13 mouse cellular contexts compared by ENCODE assay signal in the genomic region with DNA sequence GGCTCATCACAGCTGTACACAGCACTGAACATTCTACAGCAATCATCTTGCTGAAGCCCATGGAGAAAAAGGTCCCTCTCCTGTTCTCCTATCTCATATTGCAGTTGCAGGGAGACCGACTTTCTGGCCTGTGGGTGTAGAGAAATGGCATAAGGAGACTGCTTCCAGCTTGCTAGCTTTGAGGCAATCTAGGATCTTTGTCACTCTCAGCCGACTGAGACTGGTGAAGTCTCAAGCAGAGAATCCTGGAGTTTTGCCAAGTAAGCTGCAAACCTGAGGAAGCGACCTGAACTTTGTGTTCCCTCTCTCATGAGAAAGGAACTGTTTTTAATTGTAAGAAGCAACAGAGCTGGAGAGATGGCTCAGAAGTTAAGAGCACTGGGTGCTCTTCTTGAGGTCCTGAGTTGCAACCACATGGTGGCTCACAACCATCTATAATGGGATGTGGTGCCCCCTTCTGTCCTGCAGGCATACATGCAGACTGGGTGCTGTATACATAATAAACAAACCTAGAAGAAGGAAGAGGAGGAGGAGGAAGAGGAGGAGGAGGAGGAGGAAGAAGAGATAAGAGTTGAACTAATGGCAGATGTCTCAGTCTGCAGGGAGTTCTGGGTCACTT. TPM values are rescaled to one million over a fixed set of nuclear protein-coding genes. Genes with fewer than 3 reads are reported as not detected.
DNase-seq lines count a peak whose midpoint lies in the region; ATAC-seq and TF ChIP-seq lines count a peak whose summit lies in the region.
"Had no signal": no experiment of that assay in that cellular context is flagged by ENCODE, and none has a peak within 500 bp of the region (broad histone marks: within the 10 kb centered on the region; RNA-seq: fewer than 3 reads in every experiment).

No protein-coding gene starts in this region.

- H3K27me3 ChIP-seq in ES-Bruce4 (ENCODE audit: control insufficient read depth, insufficient read depth, low read length, poor library complexity, severe bottlenecking): no peaks in the 10 kb centered on the region
- H3K27me3 ChIP-seq in midbrain, embryonic 11.5 days (ENCODE audit: control insufficient read depth, insufficient read depth, low read length): no peaks in the 10 kb centered on the region
- H3K27me3 ChIP-seq: heart, embryonic 12.5 days; limb, embryonic 12.5 days had no signal

- H3K9me3 ChIP-seq in ES-Bruce4 (replicated peaks; ENCODE audit: control insufficient read depth, insufficient read depth, low read length, poor library complexity, severe bottlenecking): no peaks in the 10 kb centered on the region
- H3K9me3 ChIP-seq in midbrain, embryonic 11.5 days (ENCODE audit: control insufficient read depth, low read length): no peaks in the 10 kb centered on the region
- H3K9me3 ChIP-seq: heart, embryonic 12.5 days; limb, embryonic 12.5 days had no signal

- DNase-seq in cerebellum, postnatal 10 days: peak; percentile 9 to 18
- no peak for DNase-seq in cerebellum, adult 11 months
- no peak for DNase-seq in layer of hippocampus, adult 2 months (ENCODE audit: low spot score in 2 of 2)
- DNase-seq in layer of hippocampus, postnatal 25 days (ENCODE audit: extremely low spot score in 1 of 2, low spot score in 1 of 2): no peak
- DNase-seq in induced T-regulatory cell, adult 2 months (ENCODE audit: low read depth): peak; percentile 15
- no peak for DNase-seq in B cell, adult 2 months
- no peak for DNase-seq in midbrain, embryonic 11.5 days (ENCODE audit: low spot score, missing footprints)
- DNase-seq: thymus, adult 18-20 months had no signal

- H3K4me2 ChIP-seq in midbrain, embryonic 11.5 days: no peak overlapping the region
- H3K4me2 ChIP-seq: heart, embryonic 12.5 days; limb, embryonic 12.5 days had no signal

- ATAC-seq in midbrain, embryonic 11.5 days (ENCODE audit: low FRiP score): no peak

- no peak for TF ChIP-seq EP300 in ES-Bruce4 (IDR thresholded peaks at IDR 0.05; ENCODE audit: insufficient read depth, low read depth, low read length)

- no peak overlapping the region for H3K27ac ChIP-seq in layer of hippocampus, adult 2 months
- no peak overlapping the region for H3K27ac ChIP-seq in ES-Bruce4 (ENCODE audit: insufficient read depth, low read length)
- H3K27ac ChIP-seq in midbrain, embryonic 11.5 days (ENCODE audit: low read depth, low read length): no peak overlapping the region
- H3K27ac ChIP-seq: limb, embryonic 12.5 days had no signal

- peak; percentile 51 for TF ChIP-seq CTCF in layer of hippocampus, adult 2 months (conservative IDR thresholded peaks at IDR 0.05)
- TF ChIP-seq CTCF in ES-Bruce4 (IDR thresholded peaks at IDR 0.05; ENCODE audit: low read depth, low read length): peak; percentile 52

- H3K36me3 ChIP-seq in ES-Bruce4 (ENCODE audit: control insufficient read depth, insufficient read depth, low read length, poor library complexity, severe bottlenecking): no peaks in the 10 kb centered on the region
- no peaks in the 10 kb centered on the region for H3K36me3 ChIP-seq in midbrain, embryonic 11.5 days (ENCODE audit: control insufficient read depth, insufficient read depth, low read length)
- H3K36me3 ChIP-seq: heart, embryonic 12.5 days; limb, embryonic 12.5 days had no signal

- H3K9ac ChIP-seq in ES-Bruce4 (ENCODE audit: low read depth, poor library complexity, severe bottlenecking): no peak overlapping the region
- no peak overlapping the region for H3K9ac ChIP-seq in midbrain, embryonic 11.5 days (ENCODE audit: low read length)
- H3K9ac ChIP-seq: heart, embryonic 12.5 days; limb, embryonic 12.5 days had no signal

- no peak overlapping the region for H3K4me3 ChIP-seq in layer of hippocampus, adult 2 months
- H3K4me3 ChIP-seq in ES-Bruce4 (ENCODE audit: low read depth, low read length): no peak overlapping the region
- no peak overlapping the region for H3K4me3 ChIP-seq in midbrain, embryonic 11.5 days (ENCODE audit: low read depth, low read length)
- H3K4me3 ChIP-seq: heart, embryonic 12.5 days; limb, embryonic 12.5 days had no signal

- H3K4me1 ChIP-seq in ES-Bruce4 (ENCODE audit: control insufficient read depth, insufficient read depth, low read length): no peaks in the 10 kb centered on the region
- no peaks in the 10 kb centered on the region for H3K4me1 ChIP-seq in midbrain, embryonic 11.5 days (ENCODE audit: control insufficient read depth, insufficient read depth, low read length)
- H3K4me1 ChIP-seq: heart, embryonic 12.5 days; limb, embryonic 12.5 days had no signal

- WGBS in midbrain, embryonic 11.5 days: 79% methylated on average over 3 of the region's 3 CpGs

- no peak for TF ChIP-seq POLR2A in ES-Bruce4 (IDR thresholded peaks at IDR 0.05; ENCODE audit: insufficient read depth, low read length)

RNA-seq across cellular contexts. Expression of gene Slc7a4, which starts 18.0 kb away (rescaled TPM):
- total RNA-seq in layer of hippocampus, adult 2 months (2021): 100 to 1,000 TPM; 102 to 105 TPM
- 100 to 1,000 TPM in 1 of 2 experiments, 10 to 100 TPM in 1; 88.1 to 103 TPM for total RNA-seq in layer of hippocampus, postnatal 25 days (2021)
- polyA plus RNA-seq in ES-Bruce4 (2011; ENCODE audit: insufficient read depth, insufficient read length, low read depth, missing spikeins): 2.0 and 2.8 TPM in 2 replicates
- 1.5 and 2.0 TPM in 2 replicates for polyA plus RNA-seq in midbrain, embryonic 11.5 days (2014; fragmentation: Nextera tagmentation; extraction: Ambion mirVana)

RNA-seq across cellular contexts. Expression of gene Smpd4, which starts 18.1 kb away (rescaled TPM):
- 10 to 100 TPM; 49.2 to 59.7 TPM for total RNA-seq in layer of hippocampus, adult 2 months (2021)
- total RNA-seq in layer of hippocampus, postnatal 25 days (2021): 10 to 100 TPM; 40.8 to 58.6 TPM
- polyA plus RNA-seq in ES-Bruce4 (2011; ENCODE audit: insufficient read depth, insufficient read length, low read depth, missing spikeins): 97.7 and 104 TPM in 2 replicates
- 41.1 and 46.5 TPM in 2 replicates for polyA plus RNA-seq in midbrain, embryonic 11.5 days (2014; fragmentation: Nextera tagmentation; extraction: Ambion mirVana)

RNA-seq across cellular contexts. Expression of gene P2rx6, which starts 39.4 kb away (rescaled TPM):
- total RNA-seq in layer of hippocampus, adult 2 months (2021): 1 to 10 TPM in 1 of 2 experiments, under 1 TPM in 1; 0.95 to 1.4 TPM
- 1 to 10 TPM in 1 of 2 experiments, under 1 TPM in 1; 0.64 to 1.3 TPM for total RNA-seq in layer of hippocampus, postnatal 25 days (2021)
- polyA plus RNA-seq in ES-Bruce4 (2011; ENCODE audit: insufficient read depth, insufficient read length, low read depth, missing spikeins): 0.25 TPM in 1 of 2 replicates, not detected in the other
- 0.41 and 0.86 TPM in 2 replicates for polyA plus RNA-seq in midbrain, embryonic 11.5 days (2014; fragmentation: Nextera tagmentation; extraction: Ambion mirVana)
- total RNA-seq: megakaryocyte, adult 5-6 weeks had no signal

RNA-seq across cellular contexts. Expression of gene Lrrc74b, which starts 40.0 kb away (rescaled TPM):
- under 1 TPM; 0.36 to 0.56 TPM for total RNA-seq in layer of hippocampus, adult 2 months (2021)
- total RNA-seq in layer of hippocampus, postnatal 25 days (2021): 1 to 10 TPM in 1 of 2 experiments, under 1 TPM in 1; 0.57 to 1.2 TPM
- polyA plus RNA-seq in ES-Bruce4 (2011; ENCODE audit: insufficient read depth, insufficient read length, low read depth, missing spikeins): 1.6 and 1.8 TPM in 2 replicates
- polyA plus RNA-seq in midbrain, embryonic 11.5 days (2014; fragmentation: Nextera tagmentation; extraction: Ambion mirVana): 0.14 and 0.23 TPM in 2 replicates
- total RNA-seq: megakaryocyte, adult 5-6 weeks had no signal
- polyA plus RNA-seq: embryonic facial prominence, embryonic 11.5 days; limb, embryonic 12.5 days had no signal

RNA-seq across cellular contexts. Expression of gene Ccdc74a, which starts 45.2 kb away (rescaled TPM):
- 10 to 100 TPM; 38.1 to 54.2 TPM for total RNA-seq in layer of hippocampus, adult 2 months (2021)
- 10 to 100 TPM; 38.7 to 39.3 TPM for total RNA-seq in layer of hippocampus, postnatal 25 days (2021)
- polyA plus RNA-seq in ES-Bruce4 (2011; ENCODE audit: insufficient read depth, insufficient read length, low read depth, missing spikeins): 1.6 and 2.7 TPM in 2 replicates
- polyA plus RNA-seq in midbrain, embryonic 11.5 days (2014; fragmentation: Nextera tagmentation; extraction: Ambion mirVana): 4.8 and 5.4 TPM in 2 replicates
- total RNA-seq: megakaryocyte, adult 5-6 weeks had no signal

Comparison
In these comparisons a context has a peak if more than half of its experiments do, and no peak if none do; other contexts are left out.
1. DNase-seq: peak in cerebellum, postnatal 10 days (2 of 2) and induced T-regulatory cell, adult 2 months (single experiment); none in cerebellum, adult 11 months (single experiment), layer of hippocampus, adult 2 months (0 of 2), layer of hippocampus, postnatal 25 days (0 of 2), B cell, adult 2 months (0 of 2) and midbrain, embryonic 11.5 days (single experiment).